Mouse (Mus musculus) stomach, postnatal 0 days (tissue): ENCODE data around the gene Adgrb3.

Source experiments
- CTCF ChIP-seq: IDR thresholded peaks from 2 replicates; pipeline ENCODE4 v1.5.1; 2016; ENCODE audit warnings: antibody characterized with exemption, low read depth, mild to moderate bottlenecking, moderate library complexity
- EP300 ChIP-seq: optimal IDR thresholded peaks from 2 replicates; pipeline ENCODE3; 2016; ENCODE audit warnings: antibody characterized with exemption

DNA sequence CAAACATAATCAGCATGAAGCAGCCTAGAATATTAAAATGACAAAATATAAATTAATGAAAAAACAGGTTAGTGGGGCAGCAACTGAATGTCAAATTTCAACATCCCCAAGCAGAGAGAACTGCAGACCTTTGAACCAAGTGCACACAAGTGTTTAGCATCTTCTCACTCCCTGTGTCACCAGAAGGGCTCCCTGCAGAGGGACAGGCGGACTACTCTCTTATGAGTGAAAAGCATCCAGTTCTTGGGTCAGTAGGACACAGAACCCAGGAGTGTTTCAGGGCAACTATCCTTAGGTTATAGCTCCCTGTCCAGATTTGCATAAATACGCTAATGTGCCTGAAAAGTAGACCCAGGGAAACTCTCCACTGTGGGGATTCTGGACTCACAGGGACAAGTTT is 285.6 kb downstream of the Adgrb3 start:
- no peak for TF ChIP-seq CTCF
- TF ChIP-seq EP300: no peak
